Mouse (Mus musculus): ENCODE results near the gene Lonp1. TPM values are rescaled to one million over a fixed set of nuclear protein-coding genes. Genes with fewer than 3 reads are reported as not detected.
"Not testable (repeated sequence)": the region's sequence is repeated elsewhere in the genome, so short reads cannot be mapped to it uniquely, and the experiment has no call there.

The Lonp1 gene
- 100 to 1,000 TPM; 306 to 318 TPM for total RNA-seq (2021)
- long read RNA-seq, experiment 1, full-length matches to known transcripts: 516 of 732 reads
- long read RNA-seq, experiment 1, partial matches to known transcripts: 93 of 732 reads
- long read RNA-seq, experiment 1, other reads (novel, unspliced or antisense): 123 of 732 reads
- long read RNA-seq, experiment 2, full-length matches to known transcripts: 1,240 of 1,648 reads
- long read RNA-seq, experiment 2, partial matches to known transcripts: 123 of 1,648 reads
- long read RNA-seq, experiment 2, other reads (novel, unspliced or antisense): 285 of 1,648 reads

DNA sequence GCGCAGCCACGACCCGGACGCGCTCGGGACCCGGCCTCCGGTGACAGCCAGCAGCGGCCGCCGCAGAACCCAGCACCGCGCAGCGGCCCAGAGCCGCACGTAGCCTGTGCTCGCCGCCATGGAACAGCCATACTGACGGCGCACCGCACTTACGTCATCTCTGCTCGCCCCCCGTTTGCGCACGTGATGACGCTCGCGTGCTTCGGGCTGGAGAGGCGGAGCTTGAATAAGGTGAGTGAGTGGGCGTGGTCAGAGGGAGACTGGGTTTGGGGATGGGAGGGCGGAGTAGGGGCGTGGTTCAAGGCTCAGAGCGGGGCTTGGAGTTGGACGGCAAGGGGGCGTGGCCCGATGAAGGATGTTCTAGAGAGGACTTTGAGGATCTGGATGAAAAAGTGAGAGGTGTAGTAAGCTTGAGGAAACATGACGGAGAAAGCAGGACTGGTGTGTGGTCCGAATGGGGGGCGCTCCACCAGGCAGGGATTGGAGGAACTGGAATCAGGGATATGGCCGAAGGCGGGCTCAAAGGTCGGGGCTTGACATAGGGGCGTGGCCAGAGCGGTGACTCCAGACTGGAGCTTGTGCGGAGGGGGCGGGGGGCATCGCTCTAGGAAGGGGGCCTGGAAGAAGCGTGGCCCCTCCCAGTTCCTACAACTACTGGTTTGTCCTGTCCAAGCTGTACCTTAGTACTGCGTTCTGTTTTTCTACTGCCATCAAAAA, at the start of gene Lonp1:
Lonp1 (minus strand) TSS at position 134 of the 717 bp plus-strand sequence.
- peak; percentile 81 to 93 for DNase-seq (ENCODE audit: low spot score in 2 of 2)

GRCm38 (mm10) chr17:56673647-56674416, 47.1 kb upstream of the Lonp1 start:
- no peak for DNase-seq (ENCODE audit: low spot score in 2 of 2)

GRCm38 (mm10) chr17:56672941-56673646, 46.4 kb upstream of the Lonp1 start, which contains the start of gene Ranbp3:
Gene Ranbp3, plus strand, starts transcription at chr17:56673294.
- DNase-seq (ENCODE audit: low spot score in 2 of 2): peak; percentile 96 to 99

- DNase-seq (ENCODE audit: low spot score in 2 of 2): no peak
Measured at GRCm38 (mm10) chr17:56669766-56670165, 43.1 kb upstream of the Lonp1 start.

- DNase-seq (ENCODE audit: low spot score in 2 of 2): peak; percentile 62 to 82
Measured at GRCm38 (mm10) chr17:56668384-56669144, 41.9 kb upstream of the Lonp1 start.

DNA sequence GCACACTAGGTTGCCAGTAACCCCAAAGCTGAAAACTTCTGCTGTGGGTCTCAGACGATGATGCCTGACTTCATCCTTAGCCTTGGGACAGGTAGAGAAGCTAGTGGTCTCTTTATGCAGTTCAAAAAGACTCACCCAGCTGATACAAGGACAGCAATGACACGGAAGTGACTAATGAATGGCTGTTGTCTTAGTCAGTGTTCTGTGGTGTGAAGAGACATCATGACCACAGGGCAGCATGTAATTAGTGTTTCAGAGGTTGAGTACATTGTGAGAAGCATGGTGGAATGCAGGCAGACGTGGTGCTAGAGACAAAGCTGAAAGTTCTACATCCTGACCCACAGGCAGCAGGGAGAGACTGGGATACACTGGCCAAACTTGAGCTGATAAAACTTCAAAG, 40.9 kb upstream of the Lonp1 start:
- DNase-seq (ENCODE audit: low spot score in 2 of 2): no peak

GRCm38 (mm10) chr17:56666384-56666783, 39.7 kb upstream of the Lonp1 start:
- DNase-seq (ENCODE audit: low spot score in 2 of 2): no peak

DNA sequence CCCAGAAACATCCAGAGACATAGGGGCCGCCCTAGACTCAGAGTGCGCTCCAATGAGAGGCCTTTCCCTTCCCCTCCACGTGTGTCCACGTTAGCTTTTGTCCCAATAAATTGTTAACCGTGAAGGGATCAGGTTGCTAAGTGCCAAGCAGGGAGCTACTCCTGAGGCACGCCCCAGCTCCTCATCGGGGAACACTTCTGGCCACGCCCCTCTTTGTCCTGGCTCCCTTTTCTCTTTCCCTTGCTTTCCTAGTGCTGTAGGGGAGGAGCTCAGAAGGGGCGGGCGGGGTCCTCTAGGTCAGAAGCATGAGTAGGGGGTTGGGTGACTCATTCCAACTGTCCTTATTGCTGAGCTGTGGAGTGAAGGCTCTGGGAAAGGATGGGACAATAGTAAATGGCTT, 37.6 kb upstream of the Lonp1 start:
- no peak for DNase-seq (ENCODE audit: low spot score in 2 of 2)

DNA sequence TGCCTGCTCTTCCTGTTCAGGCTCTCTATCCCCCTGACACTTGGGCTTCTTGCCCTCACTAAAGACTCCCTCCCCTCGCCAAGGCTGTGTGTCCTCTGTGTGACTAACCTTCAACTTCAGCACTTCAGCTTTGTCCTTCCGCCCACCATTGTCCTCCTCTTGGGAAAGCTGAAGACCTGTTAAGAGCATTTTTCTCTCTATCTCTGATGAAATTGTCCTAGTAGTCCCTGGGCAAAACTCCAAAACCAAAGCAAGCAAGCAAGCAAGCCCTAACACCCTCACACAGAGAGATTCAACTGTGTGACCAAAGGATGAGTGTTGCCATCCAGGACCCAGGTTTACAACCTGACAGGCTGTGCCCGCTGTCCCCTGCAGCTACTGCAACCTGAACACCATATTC, 37.0 kb upstream of the Lonp1 start:
- DNase-seq (ENCODE audit: low spot score in 2 of 2): no peak

DNA sequence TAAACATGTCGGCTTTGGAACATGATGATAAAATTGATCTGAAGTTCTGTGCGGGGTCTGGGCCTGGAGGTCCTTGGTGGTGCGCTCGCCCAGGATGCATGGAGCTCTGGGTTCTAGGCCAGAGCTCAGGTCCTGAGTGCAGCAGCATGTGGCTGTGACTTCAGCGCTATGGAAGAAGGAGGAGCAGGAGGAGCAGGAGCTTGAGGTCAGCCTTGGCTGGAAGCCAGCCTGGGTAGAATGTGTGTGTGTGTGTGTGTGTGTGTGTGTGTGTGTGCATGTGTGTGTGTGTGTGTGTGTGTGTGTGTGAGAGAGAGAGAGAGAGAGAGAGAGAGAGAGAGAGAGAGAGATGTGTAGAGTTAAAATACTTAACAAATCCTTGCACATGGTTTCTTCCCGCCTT, 29.5 kb upstream of the Lonp1 start:
- no peak for DNase-seq (ENCODE audit: low spot score in 2 of 2)

GRCm38 (mm10) chr17:56655311-56655710, 28.6 kb upstream of the Lonp1 start:
- no peak for DNase-seq (ENCODE audit: low spot score in 2 of 2)

DNA sequence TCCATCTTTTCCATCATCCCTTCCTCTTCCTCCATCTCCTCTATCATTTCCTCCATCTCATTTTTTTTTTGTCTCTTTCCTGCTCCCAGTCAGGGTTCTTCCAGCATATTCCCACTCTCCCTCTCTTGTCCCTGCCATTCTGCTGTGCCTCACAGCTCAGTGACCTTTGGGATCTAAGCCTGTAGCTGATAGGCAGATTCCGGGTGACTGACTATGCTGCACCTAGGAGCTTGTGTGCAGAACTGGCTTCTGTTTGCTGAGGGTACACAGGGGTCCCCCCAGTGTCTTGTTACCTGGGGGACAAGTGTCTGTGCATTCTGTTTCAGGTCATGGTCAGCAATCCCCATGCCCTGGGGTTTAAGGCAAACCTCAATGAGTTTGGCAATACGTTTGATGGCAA, 28.1 kb upstream of the Lonp1 start:
- no peak for DNase-seq (ENCODE audit: low spot score in 2 of 2)

GRCm38 (mm10) chr17:56651801-56652200, 25.1 kb upstream of the Lonp1 start:
- no peak for DNase-seq (ENCODE audit: low spot score in 2 of 2)

GRCm38 (mm10) chr17:56647546-56647945, 20.9 kb upstream of the Lonp1 start:
- no peak for DNase-seq (ENCODE audit: low spot score in 2 of 2)

GRCm38 (mm10) chr17:56643237-56643636, 16.6 kb upstream of the Lonp1 start:
- no peak for DNase-seq (ENCODE audit: low spot score in 2 of 2)

- no peak for DNase-seq (ENCODE audit: low spot score in 2 of 2)
Measured at GRCm38 (mm10) chr17:56634023-56634422, 7.3 kb upstream of the Lonp1 start.

DNA sequence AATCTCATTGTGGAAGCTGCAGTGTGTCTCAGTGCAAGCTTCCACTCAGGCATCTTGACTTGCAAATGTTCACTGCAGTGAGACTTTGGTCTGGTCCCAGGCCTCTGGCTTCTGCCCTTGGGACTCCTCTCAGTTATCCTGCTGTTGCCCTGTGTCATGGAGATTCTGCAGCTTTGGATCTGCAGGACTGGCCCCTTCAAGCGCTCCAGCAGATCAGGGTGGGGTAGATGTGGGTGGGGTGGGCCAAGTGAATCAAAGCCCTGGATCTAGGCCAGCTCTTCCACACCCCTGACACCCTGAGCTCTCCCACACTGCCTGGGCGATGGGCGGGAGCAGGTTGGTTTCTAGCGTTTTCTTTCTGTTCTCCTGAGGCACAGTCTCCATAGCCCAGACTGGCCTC, 5.1 kb upstream of the Lonp1 start:
- no peak for DNase-seq (ENCODE audit: low spot score in 2 of 2)

- not testable (repeated sequence) for DNase-seq (ENCODE audit: low spot score in 2 of 2)
Measured at GRCm38 (mm10) chr17:56629800-56630781, 3.4 kb upstream of the Lonp1 start.

All from adrenal gland, postnatal 4 days (tissue).